Mouse (Mus musculus) c-Kit-positive CD71-negative TER-119-negative erythroid progenitor cells, embryonic 14.5 days (primary cell): ENCODE results near the gene Fam206a.

Experiments used
- DNase-seq: peaks from one replicate; pipeline ENCODE4 v3.0.0-alpha.2; 2013; ENCODE audit warnings: low read depth

Fam206a gene

GRCm38 (mm10) chr4:56844911-56845310 lies 42.8 kb downstream of the Fam206a start:
- DNase-seq = no peak

- no peak for DNase-seq
Observed at GRCm38 (mm10) chr4:56845896-56846533, 43.9 kb downstream of the Fam206a start.

GRCm38 (mm10) chr4:56847400-56847799 lies 45.3 kb downstream of the Fam206a start:
- DNase-seq = no peak

GRCm38 (mm10) chr4:56848044-56848443 lies 45.9 kb downstream of the Fam206a start:
- DNase-seq = no peak

- no peak for DNase-seq
Observed at GRCm38 (mm10) chr4:56850724-56851123, 48.6 kb downstream of the Fam206a start.

- DNase-seq = no peak
Observed at GRCm38 (mm10) chr4:56855935-56856334, 53.8 kb downstream of the Fam206a start.

- DNase-seq = no peak
Observed at GRCm38 (mm10) chr4:56856371-56856949, 54.3 kb downstream of the Fam206a start.

GRCm38 (mm10) chr4:56858733-56859132 lies 56.6 kb downstream of the Fam206a start:
- no peak for DNase-seq
